19 mouse cellular contexts compared by ENCODE assay signal in the genomic region with DNA sequence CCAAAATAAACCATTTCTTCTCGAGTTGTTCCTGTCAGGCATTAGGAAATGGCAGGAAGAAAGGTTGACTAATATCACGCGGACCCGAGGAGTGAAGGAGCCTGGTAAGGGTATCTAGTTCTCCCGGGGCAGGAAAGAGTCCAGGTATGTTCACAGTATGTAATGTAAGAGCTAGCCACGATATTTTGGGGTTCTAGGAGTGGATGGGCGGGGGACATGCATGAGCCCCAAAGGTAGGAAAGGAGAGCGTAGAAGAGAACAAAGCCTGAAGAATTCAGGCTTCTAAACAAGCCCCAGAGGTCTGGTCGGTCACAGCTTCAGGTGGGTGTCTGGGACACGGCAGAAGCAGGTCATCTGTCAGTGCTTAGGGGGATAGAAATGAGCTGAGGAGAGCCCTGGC. TPM values are rescaled to one million over a fixed set of nuclear protein-coding genes. Genes with fewer than 3 reads are reported as not detected.
A peak's percentile ranks its signal among the peaks of the same experiment; 100 is the strongest.
DNase-seq lines count a peak whose midpoint lies in the region; TF ChIP-seq lines count a peak whose summit lies in the region.
"Had no signal": no experiment of that assay in that cellular context is flagged by ENCODE, and none has a peak within 500 bp of the region (broad histone marks: within the 10 kb centered on the region; RNA-seq: fewer than 3 reads in every experiment).

No protein-coding gene starts in this region.

- 0 out of 2 replicates have a peak, but pooled peaks cover 3% of the 10 kb centered on the region for H3K27me3 ChIP-seq in heart, embryonic 10.5 days (ENCODE audit: insufficient read depth, poor library complexity, severe bottlenecking)
- H3K27me3 ChIP-seq: forebrain, embryonic 13.5 days; forebrain, embryonic 15.5 days had no signal

- H3K4me3 ChIP-seq in heart, embryonic 10.5 days: no peak overlapping the region
- no peak overlapping the region for H3K4me3 ChIP-seq in left cerebral cortex, adult 2 months
- H3K4me3 ChIP-seq: embryonic facial prominence, embryonic 10.5 days; embryonic facial prominence, embryonic 12.5 days; forebrain, embryonic 13.5 days; forebrain, embryonic 15.5 days had no signal

- 84% methylated on average over 10 of the region's 10 CpGs for WGBS in heart, embryonic 10.5 days

- intact Hi-C loops in heart, postnatal 10 days (cut with DNase I): no loop called here
- intact Hi-C loops in left cerebral cortex, adult 2 months (cut with DNase I): no loop called here

- no peak overlapping the region for H3K27ac ChIP-seq in heart, embryonic 10.5 days
- peak overlapping the region; percentile 62 for H3K27ac ChIP-seq in left cerebral cortex, adult 2 months
- H3K27ac ChIP-seq: embryonic facial prominence, embryonic 10.5 days; embryonic facial prominence, embryonic 12.5 days; forebrain, embryonic 13.5 days; forebrain, embryonic 15.5 days had no signal

- H3K9me3 ChIP-seq in heart, embryonic 10.5 days: peaks cover 4% of the 10 kb centered on the region; the same call in 1 of the 2 replicates

- no peaks in the 10 kb centered on the region for H3K36me3 ChIP-seq in heart, embryonic 10.5 days
- H3K36me3 ChIP-seq: embryonic facial prominence, embryonic 10.5 days; embryonic facial prominence, embryonic 12.5 days; forebrain, embryonic 15.5 days had no signal

- peaks cover 5% of the 10 kb centered on the region; the same call in 1 of the 2 replicates for H3K4me1 ChIP-seq in heart, embryonic 10.5 days
- H3K4me1 ChIP-seq: embryonic facial prominence, embryonic 10.5 days; embryonic facial prominence, embryonic 12.5 days; forebrain, embryonic 13.5 days; forebrain, embryonic 15.5 days had no signal

- no peak for TF ChIP-seq CTCF in left cerebral cortex, adult 2 months (IDR thresholded peaks at IDR 0.05)

- DNase-seq in heart, embryonic 10.5 days (ENCODE audit: low spot score): peak; percentile 65
- no peak for DNase-seq in heart, postnatal 10 days
- DNase-seq in left cerebral cortex, adult 2 months (ENCODE audit: extremely low spot score in 1 of 2, low spot score in 2 of 2): no peak
- DNase-seq in left cerebral cortex, adult 11 months (ENCODE audit: low spot score): no peak
- no peak for DNase-seq in right cerebral cortex, adult 18-20 months
- DNase-seq: adrenal gland, adult 2 months; adrenal gland, postnatal 10 days; adrenal gland, postnatal 25 days; cerebellum, adult 11 months; cerebellum, adult 18-20 months; cerebellum, adult 8-10 months; cerebellum, adult 9-11 months; cerebellum, postnatal 14 days; cerebellum, postnatal 36 days; forebrain, postnatal 0 days had no signal

RNA-seq across cellular contexts. Expression of a gene that starts 27.1 kb away (rescaled TPM):
- 1.2 and 1.6 TPM in 2 replicates for polyA plus RNA-seq in heart, embryonic 10.5 days (2016; fragmentation: Nextera tagmentation; extraction: Ambion mirVana)
- total RNA-seq in heart, postnatal 10 days (2021): 1 to 10 TPM; 3.6 TPM
- total RNA-seq in left cerebral cortex, adult 2 months (2021): 10 to 100 TPM; 44.9 to 46.8 TPM

Comparison
In these comparisons a context has a peak if more than half of its experiments do, and no peak if none do; other contexts are left out.
1. RNA of a gene that starts 27.1 kb away (total RNA-seq): 44.9 to 46.8 TPM in left cerebral cortex, adult 2 months; 3.6 TPM in heart, postnatal 10 days; every median in the first group is over 4 times any median in the second.